Mouse (Mus musculus) regulatory T cell (primary cell): Measurements from ENCODE around the gene Galp.

Source experiments
- in situ Hi-C: fragments of 300-600 bp; cut with MboI, MseI; formaldehyde crosslinking; loops from one replicate; pipeline ENCODE4 v1.15.1; 2025; ENCODE audit warnings: high pct_unique_total_duplicates

Gene Galp

DNA sequence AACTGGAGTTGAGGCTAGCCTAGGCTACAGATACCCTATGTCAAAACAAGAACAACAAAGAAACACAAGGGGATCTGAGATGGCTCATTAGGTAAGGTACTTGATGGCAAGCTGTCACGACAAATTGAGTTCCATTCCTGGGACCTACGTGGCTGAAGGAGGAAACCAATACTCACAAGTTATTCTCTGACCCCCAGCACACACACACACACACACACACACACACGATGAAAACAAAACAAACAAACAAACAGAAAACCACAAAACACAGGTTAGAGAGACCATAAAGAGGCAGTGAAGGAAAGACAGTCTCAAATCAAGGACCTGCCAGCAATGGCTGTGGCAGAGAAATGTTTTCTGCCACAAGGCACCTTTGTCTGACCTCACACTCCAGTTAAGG is at the start of gene Galp:
Gene Galp, plus strand, starts transcription at position 301 of the 400 bp plus-strand sequence.
- in situ Hi-C loops: no loop called here

DNA sequence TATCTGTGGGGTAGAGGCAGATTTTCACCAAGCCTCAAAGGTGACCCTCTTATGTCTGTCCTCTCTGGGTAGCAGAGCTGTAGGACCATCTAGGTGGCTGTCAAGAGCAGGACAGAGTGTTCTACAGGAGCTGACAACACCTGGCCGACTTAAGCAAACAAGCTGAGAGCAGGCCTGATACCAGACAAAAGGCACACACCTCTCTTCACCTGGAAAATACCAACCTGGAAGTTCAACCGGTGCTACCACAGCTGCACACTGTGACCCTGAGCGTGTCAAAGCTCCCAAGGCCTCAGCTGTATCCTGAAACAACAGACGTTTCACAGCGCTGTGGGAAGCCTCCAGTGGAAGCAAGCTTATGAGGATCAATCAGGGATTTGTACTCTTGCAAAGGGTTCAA is 49.2 kb upstream of the Galp start:
- in situ Hi-C loops: loop anchor here (25.0 kb wide), 1 partner anchor 965 kb away; the partner anchor contains the start of gene Zfp954

DNA sequence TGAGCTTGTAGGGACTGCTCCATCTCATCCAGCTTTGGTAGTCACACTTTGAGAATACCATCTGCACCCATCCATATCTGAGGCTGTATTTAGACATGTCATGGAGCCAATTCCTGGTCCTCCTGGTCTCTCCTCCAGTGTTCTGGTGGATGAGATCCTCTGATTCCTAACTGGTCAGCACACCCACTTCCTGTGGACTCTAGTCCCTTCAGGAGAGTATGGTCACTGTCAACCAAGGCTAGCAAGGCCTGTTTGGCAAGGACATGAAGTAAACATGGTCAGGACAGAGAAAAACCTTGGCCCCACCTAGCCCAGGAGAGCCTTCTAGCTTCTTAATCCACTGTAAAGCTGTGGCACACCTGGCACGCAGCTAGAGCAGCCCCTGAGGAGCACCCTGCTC is 45.6 kb upstream of the Galp start:
- in situ Hi-C loops: loop anchor here (25.0 kb wide), 1 partner anchor 1689 kb away; the partner anchor contains the start of gene Eps8l1

DNA sequence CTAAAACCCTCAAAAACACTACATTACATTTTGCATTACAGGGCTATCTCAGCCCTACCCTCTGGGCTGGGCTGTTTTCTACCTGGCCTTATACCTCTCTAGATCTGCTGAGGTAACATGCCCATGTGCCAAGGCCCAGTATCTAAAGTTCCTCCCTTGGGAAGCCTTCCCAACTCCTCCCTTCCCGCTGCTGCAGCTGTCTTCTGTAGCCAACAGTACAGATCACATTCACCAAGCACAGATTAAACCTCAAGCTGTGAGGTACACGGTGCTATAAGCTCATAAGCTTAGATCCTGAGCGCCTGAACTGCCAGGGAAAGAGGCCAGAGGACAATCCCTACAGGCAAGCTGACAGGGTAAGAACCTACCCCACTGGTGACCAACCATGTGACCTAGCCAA is 44.9 kb upstream of the Galp start:
- in situ Hi-C loops: loop anchor here (25.0 kb wide), 1 partner anchor 1690 kb away; the partner anchor contains the start of gene Eps8l1

DNA sequence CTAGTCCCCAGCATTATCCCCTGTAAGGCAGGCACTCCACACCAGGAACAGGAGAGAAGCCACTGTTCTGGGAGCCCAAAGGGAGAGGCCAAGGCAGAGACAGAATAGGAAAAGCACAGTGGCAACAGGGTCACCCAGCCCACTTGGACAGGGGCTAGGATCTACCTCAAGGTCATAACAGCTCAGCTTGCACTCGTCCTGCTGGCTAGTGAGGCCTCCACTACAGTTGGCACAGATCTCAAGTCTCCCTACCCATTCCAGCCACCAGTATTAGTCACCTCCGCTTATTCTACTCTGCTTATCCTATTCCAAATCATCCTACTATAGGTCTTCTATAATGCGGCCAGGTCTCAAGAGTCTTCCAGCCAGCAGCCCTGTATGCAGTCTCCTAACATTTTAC is 43.8 kb upstream of the Galp start:
- in situ Hi-C loops: loop anchor here (25.0 kb wide), 1 partner anchor 1691 kb away; the partner anchor contains the start of gene Eps8l1

DNA sequence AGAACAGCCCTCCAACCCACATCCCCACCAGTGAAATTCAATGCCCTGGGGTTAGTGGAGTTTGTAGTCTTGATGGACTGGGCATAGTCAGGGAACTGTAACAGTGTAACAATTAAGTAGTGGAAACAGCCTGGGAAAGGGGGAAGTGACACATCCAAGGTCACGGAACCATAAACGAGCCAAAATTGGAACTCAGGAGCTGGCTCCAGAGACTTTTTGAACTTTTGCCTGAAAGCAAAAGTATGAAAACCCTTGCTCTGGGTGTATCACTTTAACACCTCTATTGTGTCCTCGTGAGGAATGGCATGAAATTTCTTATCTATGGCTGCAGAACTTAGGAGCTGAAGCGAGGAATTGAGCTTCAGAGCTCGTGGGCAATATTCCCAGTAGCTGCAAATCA is 42.7 kb upstream of the Galp start:
- in situ Hi-C loops: loop anchor here (25.0 kb wide), 1 partner anchor 1692 kb away; the partner anchor contains the start of gene Eps8l1

DNA sequence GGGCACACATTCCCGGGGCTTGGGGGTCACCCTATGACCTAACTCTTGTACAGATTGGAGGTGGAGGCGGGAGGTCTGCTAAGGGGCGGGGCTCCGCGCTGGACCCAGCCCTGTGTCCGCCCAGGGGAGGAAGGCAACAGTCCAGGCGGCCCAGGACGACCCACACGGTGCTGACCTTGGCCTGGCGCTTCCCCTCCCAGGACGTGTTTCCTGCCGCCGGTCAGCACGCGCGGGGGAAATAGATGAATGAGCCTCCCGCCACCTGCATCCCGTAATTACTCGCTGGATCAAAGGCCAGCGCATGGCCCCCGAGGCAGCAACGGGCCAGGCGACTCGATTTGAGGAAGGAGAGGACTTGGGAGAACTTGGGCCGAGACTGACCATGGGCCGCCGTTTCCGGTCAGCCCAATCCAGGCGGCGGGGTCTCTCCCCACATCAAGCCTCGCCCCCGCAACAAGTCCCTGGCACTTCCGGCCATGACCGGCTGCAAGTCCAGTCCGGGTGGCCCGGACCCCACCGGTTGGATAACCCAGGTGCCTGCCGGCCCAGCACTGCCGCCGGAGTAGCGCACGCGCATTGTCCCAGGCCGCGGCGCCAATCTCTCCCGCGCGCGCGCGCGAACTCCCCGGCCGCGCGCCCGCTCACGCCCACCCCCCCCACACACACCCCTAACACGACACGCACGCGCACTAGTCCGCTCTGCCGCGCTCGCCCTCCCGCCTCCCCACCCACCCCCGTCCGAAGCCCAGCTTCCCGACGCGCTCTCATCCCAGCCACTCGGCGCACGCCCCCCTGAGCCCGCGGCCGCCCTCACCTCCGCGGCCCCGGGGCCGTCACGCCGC is 41.6 kb upstream of the Galp start:
- in situ Hi-C loops: loop anchor here (25.0 kb wide), 1 partner anchor 1693 kb away; the partner anchor contains the start of gene Eps8l1

DNA sequence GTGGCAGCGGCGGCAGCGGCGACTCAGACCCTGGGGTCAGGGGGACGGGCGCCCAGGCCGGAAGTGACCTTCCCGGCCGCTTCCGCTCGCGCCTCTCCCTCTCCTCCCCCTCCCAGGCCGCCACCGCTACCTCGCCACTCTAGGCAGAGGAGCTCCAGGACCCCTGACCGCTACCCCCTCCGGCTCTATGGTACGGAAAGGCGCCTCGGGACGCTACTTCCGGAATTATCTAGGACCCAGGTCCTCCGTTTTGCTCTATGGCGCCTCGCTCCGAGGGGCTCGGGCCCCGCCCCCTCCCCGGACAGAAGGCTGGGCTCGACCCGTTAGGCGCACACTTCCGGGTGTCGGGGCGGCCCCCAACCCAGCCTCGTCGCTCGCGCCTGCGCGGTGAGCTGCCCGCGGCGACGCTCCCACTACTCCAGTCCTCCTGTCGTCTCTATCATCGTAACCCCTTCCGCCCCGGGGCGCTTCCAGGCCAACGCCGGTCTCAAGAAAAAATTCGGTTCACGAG is 40.9 kb upstream of the Galp start, which contains the start of gene Zfp787:
Gene Zfp787, minus strand, starts transcription at position 97 of the 511 bp plus-strand sequence.
- in situ Hi-C loops: loop anchor here (25.0 kb wide), 1 partner anchor 1694 kb away; the partner anchor contains the start of gene Eps8l1

DNA sequence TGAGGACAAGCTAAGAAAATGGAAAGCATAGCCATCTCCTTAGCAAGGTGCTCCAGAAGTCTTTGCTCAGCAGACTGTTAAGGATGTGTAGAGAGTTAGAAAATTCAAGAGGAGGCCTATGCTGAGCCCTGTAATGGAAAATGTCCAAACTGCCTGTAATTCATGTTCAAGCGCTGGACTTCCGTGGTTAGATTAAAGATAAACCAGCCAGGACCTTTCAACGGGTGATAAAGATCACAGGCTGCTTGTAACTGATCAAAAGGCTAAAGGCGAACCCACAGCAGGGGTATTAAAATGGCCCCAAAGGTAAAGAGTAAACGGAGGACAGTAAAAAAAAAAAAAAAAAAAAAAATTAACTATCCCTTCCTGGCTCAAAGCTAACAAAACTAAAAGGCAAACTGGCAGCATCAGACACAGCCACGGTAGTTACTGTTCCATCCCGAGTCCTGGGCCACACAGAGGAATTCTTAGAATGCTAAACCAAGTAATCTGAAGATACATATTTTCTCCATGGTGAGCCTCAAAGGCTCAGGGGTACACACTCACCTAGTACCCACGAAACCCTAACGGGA is 39.9 kb upstream of the Galp start:
- in situ Hi-C loops: loop anchor here (25.0 kb wide), 1 partner anchor 1695 kb away; the partner anchor contains the start of gene Eps8l1

DNA sequence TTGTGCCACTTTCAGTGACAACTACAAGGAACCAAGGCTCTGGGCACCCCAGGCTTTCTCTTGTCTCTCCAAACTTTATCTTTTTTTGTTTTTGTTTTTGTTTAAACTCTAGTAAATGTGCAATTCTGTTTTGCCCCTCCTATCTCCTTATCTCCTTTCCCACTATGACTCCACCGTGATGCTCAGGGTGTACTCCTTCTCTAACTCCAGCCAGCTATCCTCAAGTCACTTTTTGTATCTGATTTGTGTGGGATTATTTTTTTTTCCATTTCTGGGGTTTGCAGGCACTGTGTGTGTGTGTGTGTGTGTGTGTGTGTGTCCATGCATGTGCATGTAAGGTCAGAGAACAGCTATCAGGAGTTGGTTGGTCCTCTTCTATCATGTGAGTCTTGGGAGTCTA is 39.4 kb upstream of the Galp start:
- in situ Hi-C loops: loop anchor here (25.0 kb wide), 1 partner anchor 1695 kb away; the partner anchor contains the start of gene Eps8l1

DNA sequence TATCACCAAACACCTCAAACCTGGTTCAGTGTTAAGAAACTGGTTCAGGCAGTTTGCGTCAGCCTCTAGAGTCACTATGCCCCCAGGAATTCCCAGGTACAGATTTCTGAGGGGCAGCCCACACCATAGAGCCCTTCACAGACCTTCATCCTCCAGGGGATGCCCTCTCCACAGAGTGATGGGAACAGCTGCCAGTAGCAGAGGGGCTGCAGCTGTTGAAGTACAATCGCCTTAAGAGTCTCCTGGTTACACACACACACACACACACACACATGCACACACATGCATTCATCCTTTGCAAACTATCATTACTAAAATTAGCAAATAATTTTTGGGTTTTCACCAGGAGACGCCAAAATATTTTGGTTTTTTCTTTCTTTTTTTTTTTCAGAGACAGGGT is 37.3 kb upstream of the Galp start:
- in situ Hi-C loops: loop anchor here (5.0 to 25.0 kb wide), 2 partner anchors 123 to 1697 kb away; partner anchors contain the start of gene Eps8l1

DNA sequence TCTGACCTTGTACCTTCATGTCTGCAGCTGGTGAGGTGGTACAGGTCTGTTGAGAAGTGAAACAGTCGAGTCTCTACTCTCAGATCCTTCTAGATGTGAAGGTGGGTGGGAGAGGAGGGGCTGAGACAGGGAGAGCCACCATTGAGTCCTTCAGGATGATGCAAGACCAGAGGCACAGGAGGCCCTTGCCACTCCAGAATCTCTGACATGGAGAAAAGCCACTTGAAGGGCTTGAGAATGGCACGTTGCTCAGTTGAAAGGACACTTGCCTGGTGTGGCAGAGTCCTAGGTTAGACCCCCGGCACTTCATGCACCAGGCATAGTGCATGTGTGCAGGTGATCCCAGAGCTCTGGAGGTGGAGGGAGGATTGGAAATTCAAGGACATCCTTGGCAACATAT is 35.3 kb upstream of the Galp start:
- in situ Hi-C loops: loop anchor here (5.0 to 25.0 kb wide), 2 partner anchors 121 to 1699 kb away; partner anchors contain the start of gene Eps8l1

DNA sequence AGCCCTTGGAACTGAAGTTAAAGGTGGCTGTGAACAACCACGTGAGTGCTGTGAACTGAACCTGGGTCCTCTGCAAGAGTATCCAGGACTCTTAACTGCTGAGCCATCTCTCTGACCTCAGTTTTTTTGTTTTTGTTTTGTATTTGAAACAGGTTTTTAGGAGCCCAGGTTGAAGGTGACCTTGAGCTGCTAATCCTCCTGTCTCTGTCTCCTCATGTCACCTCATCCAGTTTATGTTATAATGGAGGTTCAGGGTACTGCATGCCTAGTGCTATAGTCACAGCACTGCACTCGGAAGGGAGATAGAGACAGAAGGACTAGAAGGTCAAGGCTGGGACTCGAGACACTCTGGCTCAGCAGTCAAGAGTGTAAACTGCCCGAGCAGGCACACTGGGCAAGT is 34.7 kb upstream of the Galp start:
- in situ Hi-C loops: loop anchor here (5.0 to 25.0 kb wide), 2 partner anchors 120 to 1700 kb away; partner anchors contain the start of gene Eps8l1

DNA sequence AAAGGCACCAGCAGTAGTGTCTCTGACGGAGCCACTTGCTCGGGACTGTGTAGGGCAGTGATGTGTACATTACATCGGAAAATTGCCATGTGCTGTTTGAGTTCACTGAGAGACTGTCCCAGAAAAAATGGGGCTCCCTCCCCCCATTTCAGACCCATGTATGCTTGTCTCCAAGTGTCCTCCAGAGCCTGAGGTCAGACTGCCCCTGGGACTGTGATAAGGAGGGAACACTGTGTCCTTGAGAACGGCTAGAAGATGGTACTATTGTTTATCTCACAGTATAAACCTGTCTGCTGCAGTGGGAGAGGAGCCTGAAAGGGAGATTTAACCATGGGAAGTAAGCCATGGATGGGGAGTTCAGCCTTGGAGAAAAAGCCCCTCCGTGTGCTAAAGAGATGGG is 32.2 kb upstream of the Galp start:
- in situ Hi-C loops: loop anchor here (5.0 to 25.0 kb wide), 2 partner anchors 118 to 1702 kb away; partner anchors contain the start of gene Eps8l1

DNA sequence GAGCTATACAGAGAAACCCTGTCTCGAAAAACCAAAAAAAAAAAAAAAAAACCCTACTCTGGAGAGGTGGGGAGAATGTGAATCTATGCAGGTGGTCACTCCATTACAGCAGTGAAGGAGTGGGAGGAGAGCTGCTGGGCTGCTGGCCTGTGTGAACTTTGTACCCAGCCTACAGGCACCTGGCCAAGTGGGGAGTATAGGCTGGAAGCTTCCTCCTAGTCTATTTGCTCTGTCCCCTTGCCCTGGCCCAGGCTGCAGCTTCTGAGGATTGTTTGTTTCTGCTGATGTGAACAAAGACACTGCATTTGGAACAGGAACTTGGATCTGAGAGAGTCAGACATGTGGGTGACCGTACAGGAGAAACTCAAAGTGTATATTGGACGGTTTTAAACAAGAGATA is 27.5 kb upstream of the Galp start:
- in situ Hi-C loops: loop anchor here (25.0 kb wide), 1 partner anchor 1707 kb away; the partner anchor contains the start of gene Eps8l1

DNA sequence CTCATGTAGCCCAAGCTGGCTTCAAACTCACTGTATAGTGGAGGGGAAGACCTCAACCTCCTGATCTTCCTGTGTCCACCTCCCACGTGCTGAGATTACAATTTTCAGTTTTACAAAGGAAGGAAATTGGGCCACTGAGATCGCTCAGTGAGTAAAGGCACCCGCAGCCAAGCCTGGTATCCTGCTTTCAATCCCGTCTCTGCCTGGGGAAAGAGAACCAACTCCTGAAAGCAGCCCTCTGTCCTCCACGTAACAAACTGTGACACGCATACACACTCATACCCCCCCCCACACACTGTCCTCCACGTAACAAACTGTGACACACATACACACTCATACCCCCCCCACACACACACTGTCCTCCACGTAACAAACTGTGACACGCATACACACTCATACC is 26.5 kb upstream of the Galp start:
- in situ Hi-C loops: loop anchor here (25.0 kb wide), 1 partner anchor 1708 kb away; the partner anchor contains the start of gene Eps8l1

DNA sequence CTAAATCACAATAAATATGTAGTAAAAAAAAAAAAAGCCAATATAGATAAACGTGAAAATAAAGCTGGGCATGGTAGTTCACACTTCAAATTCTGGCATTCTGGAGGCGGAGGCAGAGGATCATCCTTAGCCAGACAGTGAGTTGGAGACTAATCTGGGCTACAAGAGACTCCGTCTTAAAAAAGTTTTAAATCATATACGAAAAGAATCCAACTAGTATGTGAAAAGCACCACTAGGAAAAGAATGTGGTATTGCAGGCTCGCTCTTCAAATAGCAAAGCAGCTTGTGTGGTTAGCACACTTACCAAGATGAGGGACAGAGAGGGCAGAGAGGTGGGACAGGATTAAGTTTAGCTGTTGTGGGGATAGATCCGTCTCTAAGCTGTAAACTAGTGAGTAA is 26.0 kb upstream of the Galp start:
- in situ Hi-C loops: loop anchor here (25.0 kb wide), 1 partner anchor 1709 kb away; the partner anchor contains the start of gene Eps8l1

DNA sequence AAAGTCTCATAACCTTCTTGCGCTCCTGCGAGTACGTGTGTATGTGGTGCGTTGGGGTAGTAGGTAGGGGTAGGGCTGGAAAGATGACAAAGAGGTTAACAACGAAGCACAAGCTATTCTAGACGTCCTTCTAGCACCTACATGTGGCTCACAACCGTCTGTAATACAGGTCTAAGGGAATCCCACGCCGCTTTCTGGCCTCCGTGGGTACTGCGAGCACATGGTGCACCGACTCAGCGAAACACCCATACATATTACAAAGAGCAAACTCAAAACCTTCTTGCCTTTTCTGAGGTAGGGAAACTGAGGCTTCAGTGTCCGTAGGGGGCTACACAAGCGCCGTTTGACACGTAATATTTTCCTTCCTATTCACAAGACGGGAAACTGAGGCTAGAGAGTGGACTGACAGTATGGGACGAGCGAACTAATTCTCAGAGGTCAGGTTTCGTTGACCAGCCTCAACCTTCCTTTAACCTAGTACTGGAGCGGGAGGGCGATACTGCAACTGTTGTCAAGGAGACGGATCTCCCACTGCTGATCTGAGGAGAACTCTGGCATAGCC is 25.4 kb upstream of the Galp start:
- in situ Hi-C loops: loop anchor here (25.0 kb wide), 1 partner anchor 1709 kb away; the partner anchor contains the start of gene Eps8l1

DNA sequence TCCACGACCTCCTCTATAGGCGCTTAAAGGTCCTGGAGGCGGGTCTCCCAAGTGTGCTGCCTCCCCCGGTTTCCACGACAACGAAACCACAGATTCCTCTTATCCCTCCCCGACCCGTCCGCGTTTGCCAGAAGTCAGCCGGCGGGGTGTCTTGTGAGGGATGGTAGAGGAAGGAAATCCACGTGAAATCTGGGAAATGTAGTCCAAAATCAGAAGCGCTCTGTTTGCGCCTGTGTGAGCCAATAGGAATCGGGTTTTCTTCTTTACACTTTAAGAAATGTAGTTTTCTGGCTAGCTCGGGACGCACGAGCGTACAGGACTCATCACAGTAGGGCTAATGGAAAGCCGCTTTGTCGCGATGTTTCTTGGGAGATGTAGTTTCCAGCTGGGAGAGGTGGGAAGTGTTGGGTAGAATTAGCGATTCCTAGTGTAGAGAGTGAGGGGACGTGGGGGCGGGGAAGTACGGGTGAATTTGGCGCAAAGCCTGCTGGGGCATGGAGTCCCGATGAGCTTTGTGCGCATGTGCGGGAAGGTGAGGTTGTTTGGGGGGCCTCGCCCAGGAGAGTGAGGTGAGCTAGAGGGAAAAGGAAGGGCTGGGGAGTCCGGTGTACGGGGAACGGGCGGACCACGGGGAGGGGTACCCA is 24.8 kb upstream of the Galp start, which contains the start of gene Zfp444:
Gene Zfp444, plus strand, starts transcription at position 221 of the 644 bp plus-strand sequence.
- in situ Hi-C loops: loop anchor here (25.0 kb wide), 1 partner anchor 1710 kb away; the partner anchor contains the start of gene Eps8l1

DNA sequence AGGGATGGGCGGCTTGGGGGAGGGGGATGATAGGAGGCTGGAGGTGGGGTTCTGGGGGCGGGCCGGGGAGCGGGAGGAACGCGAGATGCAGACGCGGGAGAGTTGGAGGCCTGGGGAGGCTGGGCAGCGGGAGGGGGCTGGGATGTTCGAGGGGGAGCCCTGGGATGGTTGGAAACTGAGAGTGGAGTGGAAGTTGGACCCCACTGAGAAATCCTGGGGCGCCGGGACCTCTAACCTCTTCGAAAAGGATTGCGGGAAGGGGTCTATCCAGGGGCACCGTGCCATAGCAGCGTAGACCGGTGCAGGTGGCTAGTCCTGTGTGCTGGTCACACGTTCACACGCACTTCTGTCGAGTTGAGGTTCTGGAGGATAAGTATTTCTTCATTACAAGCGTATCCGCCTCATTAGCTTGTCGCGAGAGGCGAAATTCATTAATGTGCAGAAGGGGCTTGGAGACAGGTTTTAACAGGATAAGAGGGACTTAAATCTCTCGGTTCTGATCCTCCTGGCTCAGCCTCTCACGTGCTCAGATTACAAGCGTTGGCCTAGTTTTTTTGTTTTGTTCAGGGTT is 24.1 kb upstream of the Galp start:
- in situ Hi-C loops: loop anchor here (25.0 kb wide), 1 partner anchor 1710 kb away; the partner anchor contains the start of gene Eps8l1
